26 mouse cellular contexts compared by ENCODE assay signal in genomic region chr3:128087163-128087562, GRCm38 (mm10).
"Had no signal": no experiment of that assay in that cellular context is flagged by ENCODE, and none has a peak within 500 bp of the region (broad histone marks: within the 10 kb centered on the region; RNA-seq: fewer than 3 reads in every experiment).

No protein-coding gene starts in this region.

- H3K27ac ChIP-seq: gastrocnemius, adult 2 months; heart, embryonic 10.5 days; hindbrain, embryonic 10.5 days; hindbrain, embryonic 12.5 days; hindbrain, embryonic 14.5 days; intestine, embryonic 15.5 days; kidney, postnatal 0 days; layer of hippocampus, adult 2 months; left cerebral cortex, adult 2 months; limb, embryonic 10.5 days; limb, embryonic 12.5 days; liver, embryonic 13.5 days had no signal

- H3K4me1 ChIP-seq: heart, embryonic 10.5 days; hindbrain, embryonic 10.5 days; hindbrain, embryonic 12.5 days; limb, embryonic 10.5 days; limb, embryonic 12.5 days; liver, embryonic 13.5 days had no signal

- DNase-seq: gastrocnemius, adult 2 months; gastrocnemius, postnatal 10 days; gastrocnemius, postnatal 25 days; heart, adult 18-20 months; heart, postnatal 10 days; heart, postnatal 4 days; kidney, adult 2 months; kidney, postnatal 14 days; kidney, postnatal 4 days; liver; liver, embryonic 13.5 days had no signal

- H3K9me3 ChIP-seq: heart, embryonic 10.5 days; hindbrain, embryonic 10.5 days; hindbrain, embryonic 12.5 days; intestine, embryonic 15.5 days; limb, embryonic 10.5 days; limb, embryonic 12.5 days; liver, embryonic 13.5 days had no signal

- H3K4me3 ChIP-seq: gastrocnemius, adult 2 months; heart, embryonic 10.5 days; heart, embryonic 12.5 days; hindbrain, embryonic 10.5 days; hindbrain, embryonic 12.5 days; intestine, embryonic 15.5 days; layer of hippocampus, adult 2 months; left cerebral cortex, adult 2 months; limb, embryonic 10.5 days; limb, embryonic 12.5 days; liver, embryonic 13.5 days had no signal

- H3K4me2 ChIP-seq: heart, embryonic 12.5 days; hindbrain, embryonic 12.5 days; hindbrain, embryonic 14.5 days; intestine, embryonic 15.5 days; limb, embryonic 12.5 days; liver, embryonic 11.5 days; liver, embryonic 13.5 days had no signal

- H3K36me3 ChIP-seq: heart, embryonic 10.5 days; heart, embryonic 12.5 days; hindbrain, embryonic 10.5 days; hindbrain, embryonic 12.5 days; intestine, embryonic 15.5 days; limb, embryonic 10.5 days; limb, embryonic 12.5 days; liver, embryonic 13.5 days had no signal

- ATAC-seq: hindbrain, embryonic 16.5 days; inflammation-experienced regulatory T-cells, adult 6 months; intestine, embryonic 15.5 days; intestine, postnatal 0 days had no signal

- H3K27me3 ChIP-seq: heart, embryonic 12.5 days; hindbrain, embryonic 12.5 days; intestine, embryonic 15.5 days; limb, embryonic 12.5 days; liver, embryonic 13.5 days had no signal

- H3K9ac ChIP-seq: heart, embryonic 12.5 days; hindbrain, embryonic 12.5 days; hindbrain, embryonic 14.5 days; intestine, embryonic 15.5 days; limb, embryonic 12.5 days; liver, embryonic 13.5 days had no signal
